Mouse (Mus musculus): ENCODE measurements at regions not wholly inside any gene's neighbourhood (a gene's known extent, or its start where the extent isn't known, plus 50 kb on each side); places are given as distances from the start of the nearest gene placed in this dataset.

DNA sequence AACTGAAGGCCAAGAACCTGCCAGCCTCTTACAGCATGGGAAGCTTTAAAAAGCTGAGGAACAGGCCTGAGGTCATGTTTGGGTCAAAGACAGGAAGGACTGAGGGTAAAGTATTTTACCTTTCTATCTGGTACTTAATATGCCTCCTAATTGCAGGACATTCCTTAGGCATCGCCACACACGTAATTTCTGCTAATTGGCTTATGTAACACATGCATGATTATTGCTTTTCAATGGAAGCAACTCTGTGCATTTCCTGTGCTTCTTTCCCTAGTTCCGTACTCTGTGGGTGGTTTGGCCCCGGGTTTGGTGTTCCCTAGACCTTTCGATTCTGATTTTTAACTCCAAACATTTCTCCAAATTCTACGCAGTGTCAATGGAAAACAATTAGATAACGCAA, 249.2 kb downstream of the Enc1 start:
- no peaks in the 10 kb centered on the region for H3K27me3 ChIP-seq (ENCODE audit: control insufficient read depth, insufficient read depth, low read length)
- no peak overlapping the region for H3K4me2 ChIP-seq (ENCODE audit: low read length)
- H3K4me3 ChIP-seq (replicated peaks; ENCODE audit: low read depth, low read length), result no peak overlapping the region
- DNase-seq, result no peak
- WGBS, result 85% methylated on average over 7 of the region's 7 CpGs
- no peak overlapping the region for H3K27ac ChIP-seq (replicated peaks; ENCODE audit: low read depth, low read length)
- H3K4me1 ChIP-seq (ENCODE audit: control insufficient read depth, insufficient read depth, low read length), result peaks cover 26% of the 10 kb centered on the region
- H3K36me3 ChIP-seq (ENCODE audit: control insufficient read depth, insufficient read depth, low read length), result no peaks in the 10 kb centered on the region
- H3K9ac ChIP-seq (replicated peaks; ENCODE audit: low read length), result no peak overlapping the region
- no peak for ATAC-seq (ENCODE audit: low FRiP score, low TSS enrichment)
- H3K9me3 ChIP-seq (ENCODE audit: control insufficient read depth, low read length), result no peaks in the 10 kb centered on the region

DNA sequence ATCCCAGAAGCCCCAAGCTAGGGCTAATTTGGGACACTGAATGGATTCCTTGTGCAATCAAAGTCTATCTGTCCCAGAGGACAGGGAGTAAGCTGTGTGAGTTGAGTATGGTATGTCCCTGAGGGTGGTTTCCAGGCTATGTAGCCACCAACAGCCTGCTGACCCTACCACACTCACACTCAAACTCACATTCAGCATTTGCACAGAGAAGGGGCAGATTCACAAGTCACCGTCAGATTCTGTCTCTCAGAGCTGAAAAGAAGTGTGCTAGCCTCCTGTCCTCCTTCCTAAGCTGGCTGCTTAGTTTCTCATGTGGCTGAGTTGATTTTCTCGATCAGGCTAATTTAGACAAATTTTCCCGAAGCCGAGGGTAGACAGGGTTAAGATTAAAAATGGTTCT, 248.8 kb downstream of the Enc1 start:
- no peaks in the 10 kb centered on the region for H3K27me3 ChIP-seq (ENCODE audit: control insufficient read depth, insufficient read depth, low read length)
- no peak overlapping the region for H3K9ac ChIP-seq (replicated peaks; ENCODE audit: low read length)
- ATAC-seq (ENCODE audit: low FRiP score, low TSS enrichment) (no peak), DNase-seq (no peak)
- H3K27ac ChIP-seq (replicated peaks; ENCODE audit: low read depth, low read length), result no peak overlapping the region
- H3K4me2 ChIP-seq (ENCODE audit: low read length), result no peak overlapping the region
- 75% methylated on average over 4 of the region's 4 CpGs for WGBS
- H3K36me3 ChIP-seq (ENCODE audit: control insufficient read depth, insufficient read depth, low read length), result no peaks in the 10 kb centered on the region
- peaks cover 26% of the 10 kb centered on the region for H3K4me1 ChIP-seq (ENCODE audit: control insufficient read depth, insufficient read depth, low read length)
- no peaks in the 10 kb centered on the region for H3K9me3 ChIP-seq (ENCODE audit: control insufficient read depth, low read length)
- no peak overlapping the region for H3K4me3 ChIP-seq (replicated peaks; ENCODE audit: low read depth, low read length)

- Histone ChIP-seq H3K36me3 (ENCODE audit: control insufficient read depth, insufficient read depth, low read length) (no peaks in the 10 kb centered on the region), H3K9ac (replicated peaks; ENCODE audit: low read length) (no peak overlapping the region), H3K27ac (replicated peaks; ENCODE audit: low read depth, low read length) (0 out of 2 replicates have a peak overlapping the region, but pooled peaks have one; percentile 13), H3K4me1 (ENCODE audit: control insufficient read depth, insufficient read depth, low read length) (peaks cover 26% of the 10 kb centered on the region), H3K27me3 (ENCODE audit: control insufficient read depth, insufficient read depth, low read length) (no peaks in the 10 kb centered on the region), H3K4me3 (replicated peaks; ENCODE audit: low read depth, low read length) (no peak overlapping the region), H3K9me3 (ENCODE audit: control insufficient read depth, low read length) (no peaks in the 10 kb centered on the region), H3K4me2 (ENCODE audit: low read length) (no peak overlapping the region)
- WGBS, result 29% methylated on average over 5 of the region's 5 CpGs
- no peak for DNase-seq
- no peak for ATAC-seq (ENCODE audit: low FRiP score, low TSS enrichment)
These were observed 248.1 kb downstream of the Enc1 start for GRCm38 (mm10) chr13:97489029-97489428.

DNA sequence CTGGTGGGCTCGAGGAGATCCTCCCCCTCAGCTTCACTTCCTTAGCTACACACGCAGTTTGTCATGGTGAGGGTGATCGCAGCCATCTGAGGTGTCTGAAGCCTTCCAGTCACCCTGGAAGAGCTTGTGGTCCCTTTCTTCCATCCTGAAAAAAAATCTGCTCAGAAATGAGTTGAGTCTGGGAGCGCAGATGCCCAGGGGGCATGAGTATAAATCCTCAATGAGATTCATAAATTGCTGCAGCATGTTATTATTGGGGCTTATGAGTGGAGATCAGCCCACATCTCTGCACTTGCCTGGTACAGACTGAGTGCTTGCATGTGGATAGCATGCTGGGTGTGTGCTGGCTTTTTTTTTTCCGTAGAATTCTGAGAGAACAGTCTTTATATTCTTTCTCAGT, 247.6 kb downstream of the Enc1 start:
- no peaks in the 10 kb centered on the region for H3K9me3 ChIP-seq (ENCODE audit: control insufficient read depth, low read length)
- no peaks in the 10 kb centered on the region for H3K36me3 ChIP-seq (ENCODE audit: control insufficient read depth, insufficient read depth, low read length)
- 58% methylated on average over 5 of the region's 5 CpGs for WGBS
- no peak overlapping the region for H3K4me2 ChIP-seq (ENCODE audit: low read length)
- no peak overlapping the region for H3K4me3 ChIP-seq (replicated peaks; ENCODE audit: low read depth, low read length)
- peak overlapping the region; percentile 8; the same call in 1 of the 2 replicates for H3K27ac ChIP-seq (replicated peaks; ENCODE audit: low read depth, low read length)
- DNase-seq (peak; percentile 62), ATAC-seq (ENCODE audit: low FRiP score, low TSS enrichment) (no peak)
- H3K4me1 ChIP-seq (ENCODE audit: control insufficient read depth, insufficient read depth, low read length), result peaks cover 26% of the 10 kb centered on the region
- no peaks in the 10 kb centered on the region for H3K27me3 ChIP-seq (ENCODE audit: control insufficient read depth, insufficient read depth, low read length)
- H3K9ac ChIP-seq (replicated peaks; ENCODE audit: low read length), result no peak overlapping the region

- Histone ChIP-seq H3K9ac (replicated peaks; ENCODE audit: low read length) (no peak overlapping the region), H3K27ac (replicated peaks; ENCODE audit: low read depth, low read length) (peak overlapping the region; percentile 8; the same call in 1 of the 2 replicates), H3K9me3 (ENCODE audit: control insufficient read depth, low read length) (no peaks in the 10 kb centered on the region), H3K4me2 (ENCODE audit: low read length) (no peak overlapping the region), H3K4me3 (replicated peaks; ENCODE audit: low read depth, low read length) (no peak overlapping the region), H3K36me3 (ENCODE audit: control insufficient read depth, insufficient read depth, low read length) (no peaks in the 10 kb centered on the region), H3K27me3 (ENCODE audit: control insufficient read depth, insufficient read depth, low read length) (no peaks in the 10 kb centered on the region), H3K4me1 (ENCODE audit: control insufficient read depth, insufficient read depth, low read length) (peaks cover 26% of the 10 kb centered on the region)
- no peak for ATAC-seq (ENCODE audit: low FRiP score, low TSS enrichment)
- peak; percentile 58 for DNase-seq
- WGBS, result 74% methylated on average over 9 of the region's 9 CpGs
These were observed 247.0 kb downstream of the Enc1 start for GRCm38 (mm10) chr13:97487746-97488473.

DNA sequence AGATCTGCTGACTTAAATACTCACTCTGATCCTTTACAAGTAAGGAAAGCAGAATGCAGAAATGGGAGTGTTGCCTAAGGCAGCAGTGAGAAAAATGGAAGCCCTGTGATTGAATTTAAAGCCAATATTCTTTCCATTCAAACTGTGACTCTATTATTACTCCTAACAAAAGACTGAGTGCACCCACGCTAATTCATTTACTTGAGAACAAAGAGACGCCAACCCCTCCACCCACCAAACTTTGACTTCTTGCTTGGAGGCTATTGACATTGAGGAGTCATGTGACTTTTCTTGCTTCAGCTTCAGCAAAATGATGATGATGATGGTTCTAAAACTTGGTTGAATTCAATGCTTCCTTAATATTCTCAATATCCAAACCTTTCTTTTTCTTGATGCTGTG, 245.6 kb downstream of the Enc1 start:
- no peak overlapping the region for H3K27ac ChIP-seq (replicated peaks; ENCODE audit: low read depth, low read length)
- H3K4me1 ChIP-seq (ENCODE audit: control insufficient read depth, insufficient read depth, low read length), result peaks cover 26% of the 10 kb centered on the region
- no peak for ATAC-seq (ENCODE audit: low FRiP score, low TSS enrichment)
- no peak for DNase-seq
- no peaks in the 10 kb centered on the region for H3K9me3 ChIP-seq (ENCODE audit: control insufficient read depth, low read length)
- H3K4me3 ChIP-seq (replicated peaks; ENCODE audit: low read depth, low read length), result no peak overlapping the region
- no peaks in the 10 kb centered on the region for H3K27me3 ChIP-seq (ENCODE audit: control insufficient read depth, insufficient read depth, low read length)
- H3K36me3 ChIP-seq (ENCODE audit: control insufficient read depth, insufficient read depth, low read length), result no peaks in the 10 kb centered on the region
- WGBS, result 48% methylated on average over 2 of the region's 2 CpGs
- H3K9ac ChIP-seq (replicated peaks; ENCODE audit: low read length), result no peak overlapping the region
- no peak overlapping the region for H3K4me2 ChIP-seq (ENCODE audit: low read length)

DNA sequence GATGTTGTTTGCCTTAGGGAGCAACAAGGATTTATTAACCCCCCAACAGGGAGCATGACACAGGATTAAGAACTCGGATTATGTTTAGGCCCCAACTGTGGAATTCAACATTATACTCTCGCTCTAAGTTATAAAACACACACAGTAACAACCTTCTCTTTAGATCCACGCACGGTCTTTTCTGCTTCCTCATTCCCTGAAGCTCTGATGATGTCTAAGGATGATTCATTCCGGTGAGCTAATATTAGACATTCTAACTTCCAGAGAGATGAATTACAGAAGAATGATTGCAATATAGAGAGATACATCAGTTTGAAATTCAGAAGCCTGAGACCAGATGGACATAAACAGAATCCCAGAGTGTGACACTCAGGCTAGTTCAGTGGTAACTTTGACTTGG, 245.0 kb downstream of the Enc1 start:
- Histone ChIP-seq H3K4me2 (ENCODE audit: low read length) (no peak overlapping the region), H3K27me3 (ENCODE audit: control insufficient read depth, insufficient read depth, low read length) (no peaks in the 10 kb centered on the region), H3K36me3 (ENCODE audit: control insufficient read depth, insufficient read depth, low read length) (no peaks in the 10 kb centered on the region), H3K4me3 (replicated peaks; ENCODE audit: low read depth, low read length) (no peak overlapping the region), H3K9ac (replicated peaks; ENCODE audit: low read length) (no peak overlapping the region), H3K27ac (replicated peaks; ENCODE audit: low read depth, low read length) (no peak overlapping the region), H3K9me3 (ENCODE audit: control insufficient read depth, low read length) (no peaks in the 10 kb centered on the region), H3K4me1 (ENCODE audit: control insufficient read depth, insufficient read depth, low read length) (peaks cover 26% of the 10 kb centered on the region)
- 48% methylated on average over 5 of the region's 5 CpGs for WGBS
- ATAC-seq (ENCODE audit: low FRiP score, low TSS enrichment) (no peak), DNase-seq (no peak)

DNA sequence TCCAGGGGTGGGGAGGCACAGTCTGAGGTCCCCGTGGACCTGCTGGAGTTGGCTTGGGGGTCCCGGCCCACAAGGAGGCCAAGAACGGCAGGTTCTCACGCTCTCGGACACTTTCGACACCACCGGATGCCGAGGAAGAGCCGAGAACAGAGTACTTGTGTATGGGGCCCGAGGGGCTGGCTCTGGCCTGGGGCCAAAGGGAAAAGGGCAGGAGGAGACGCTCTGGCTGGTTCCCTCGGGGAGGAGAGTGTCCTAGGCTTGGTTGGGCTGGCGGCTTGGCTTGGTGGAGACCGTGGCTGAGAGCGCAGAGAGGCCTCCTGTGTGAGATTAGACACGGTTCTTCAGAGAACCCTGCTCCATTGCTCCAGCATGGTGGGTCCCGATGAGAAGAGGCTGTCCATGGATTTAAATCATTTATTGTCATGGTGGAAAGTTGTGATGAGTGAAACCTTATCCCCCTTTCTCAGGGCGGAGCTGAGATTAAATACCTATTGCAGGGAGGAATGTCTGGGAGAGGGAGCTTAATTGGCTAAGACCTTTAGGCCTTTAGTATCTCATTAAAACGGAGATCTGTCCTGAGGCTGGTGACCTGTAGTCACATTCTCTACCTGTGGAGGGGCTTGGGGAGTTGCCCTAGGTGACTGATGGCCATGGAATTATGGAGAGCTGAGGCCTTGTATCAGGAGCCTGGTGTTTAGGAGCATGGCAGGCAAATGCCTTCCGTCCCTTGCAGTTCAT, 244.1 kb downstream of the Enc1 start:
- WGBS, result 83% methylated on average over 20 of the region's 20 CpGs
- no peaks in the 10 kb centered on the region for H3K36me3 ChIP-seq (ENCODE audit: control insufficient read depth, insufficient read depth, low read length)
- ATAC-seq (ENCODE audit: low FRiP score, low TSS enrichment), result no peak
- H3K4me1 ChIP-seq (ENCODE audit: control insufficient read depth, insufficient read depth, low read length), result peaks cover 26% of the 10 kb centered on the region
- H3K9me3 ChIP-seq (ENCODE audit: control insufficient read depth, low read length), result no peaks in the 10 kb centered on the region
- no peak overlapping the region for H3K9ac ChIP-seq (replicated peaks; ENCODE audit: low read length)
- no peak for DNase-seq
- no peak overlapping the region for H3K4me2 ChIP-seq (ENCODE audit: low read length)
- H3K27ac ChIP-seq (replicated peaks; ENCODE audit: low read depth, low read length), result no peak overlapping the region
- H3K4me3 ChIP-seq (replicated peaks; ENCODE audit: low read depth, low read length), result no peak overlapping the region
- no peaks in the 10 kb centered on the region for H3K27me3 ChIP-seq (ENCODE audit: control insufficient read depth, insufficient read depth, low read length)

- no peak for ATAC-seq (ENCODE audit: low FRiP score, low TSS enrichment)
- no peak for DNase-seq
- Histone ChIP-seq H3K9ac (replicated peaks; ENCODE audit: low read length) (no peak overlapping the region), H3K27me3 (ENCODE audit: control insufficient read depth, insufficient read depth, low read length) (no peaks in the 10 kb centered on the region), H3K4me2 (ENCODE audit: low read length) (no peak overlapping the region), H3K9me3 (ENCODE audit: control insufficient read depth, low read length) (no peaks in the 10 kb centered on the region), H3K4me1 (ENCODE audit: control insufficient read depth, insufficient read depth, low read length) (peaks cover 17% of the 10 kb centered on the region; the same call in 1 of the 2 replicates), H3K4me3 (replicated peaks; ENCODE audit: low read depth, low read length) (no peak overlapping the region), H3K27ac (replicated peaks; ENCODE audit: low read depth, low read length) (no peak overlapping the region), H3K36me3 (ENCODE audit: control insufficient read depth, insufficient read depth, low read length) (no peaks in the 10 kb centered on the region)
- 85% methylated on average over 8 of the region's 8 CpGs for WGBS
These were observed 242.8 kb downstream of the Enc1 start for GRCm38 (mm10) chr13:97483681-97484080.

Data from midbrain, embryonic 14.5 days (tissue).